Mouse (Mus musculus) heart, embryonic 12.5 days (tissue): Measurements from ENCODE around the gene Galnt10. TPM values are rescaled to one million over a fixed set of nuclear protein-coding genes. Genes with fewer than 3 reads are reported as not detected.
A peak's percentile ranks its signal among the peaks of the same experiment; 100 is the strongest.

ENCODE experiments used
- ATAC-seq: fragments of 200-750 bp; cut with Nextera tagmentation; 2 replicates; pipeline ENCODE4 v1.8.0; 2017; ENCODE audit warnings: moderate TSS enrichment, moderate library complexity; ENCODE audit not compliant: insufficient number of reproducible peaks, low FRiP score
- H3K27ac ChIP-seq: fragments of 300-500 bp; sonication (generic); 2 replicates; pipeline ENCODE4 v1.5.1; 2016; ENCODE audit warnings: mild to moderate bottlenecking, moderate library complexity; ENCODE audit not compliant: poor library complexity, severe bottlenecking
- H3K27me3 ChIP-seq: fragments of 300-500 bp; sonication (generic); replicated peaks from 2 replicates; pipeline ENCODE4 v1.6.1; 2016; ENCODE audit warnings: mild to moderate bottlenecking, moderate library complexity
- H3K36me3 ChIP-seq: fragments of 300-500 bp; sonication (generic); 2 replicates; pipeline ENCODE4 v1.6.1; 2016; ENCODE audit warnings: mild to moderate bottlenecking, moderate library complexity
- H3K4me1 ChIP-seq: fragments of 300-500 bp; sonication (generic); replicated peaks from 2 replicates; pipeline ENCODE4 v1.6.1; 2016; ENCODE audit warnings: mild to moderate bottlenecking
- H3K4me2 ChIP-seq: fragments of 300-500 bp; sonication (generic); 2 replicates; pipeline ENCODE4 v1.6.1; 2016; ENCODE audit warnings: mild to moderate bottlenecking, moderate library complexity
- H3K4me3 ChIP-seq: fragments of 300-500 bp; sonication (generic); 2 replicates; pipeline ENCODE4 v1.5.1; 2016; ENCODE audit warnings: mild to moderate bottlenecking
- H3K9ac ChIP-seq: fragments of 300-500 bp; sonication (generic); 2 replicates; pipeline ENCODE4 v1.6.1; 2016; ENCODE audit warnings: mild to moderate bottlenecking, moderate library complexity
- H3K9me3 ChIP-seq: fragments of 300-500 bp; sonication (generic); replicated peaks from 2 replicates; pipeline ENCODE4 v1.6.1; 2016; ENCODE audit warnings: mild to moderate bottlenecking, moderate library complexity
- WGBS: fragments of 180-500 bp; shearing (Covaris S2); methylation state at CpG from one replicate; pipeline ENCODE4 v1.1.7; 2016; 5-methylcytosine and 5-hydroxymethylcytosine counted together
- polyA plus RNA-seq: library from polyadenylated mRNA; unstranded; fragments of >200 nt; fragmentation: Nextera tagmentation; extraction: Ambion mirVana; gene quantifications from 2 replicates; pipeline ENCODE4 v1.2.1, GENCODE M21; 2016

Galnt10 gene
- polyA plus RNA-seq, 1 experiment from 2014 or later, result 15.9 TPM

DNA sequence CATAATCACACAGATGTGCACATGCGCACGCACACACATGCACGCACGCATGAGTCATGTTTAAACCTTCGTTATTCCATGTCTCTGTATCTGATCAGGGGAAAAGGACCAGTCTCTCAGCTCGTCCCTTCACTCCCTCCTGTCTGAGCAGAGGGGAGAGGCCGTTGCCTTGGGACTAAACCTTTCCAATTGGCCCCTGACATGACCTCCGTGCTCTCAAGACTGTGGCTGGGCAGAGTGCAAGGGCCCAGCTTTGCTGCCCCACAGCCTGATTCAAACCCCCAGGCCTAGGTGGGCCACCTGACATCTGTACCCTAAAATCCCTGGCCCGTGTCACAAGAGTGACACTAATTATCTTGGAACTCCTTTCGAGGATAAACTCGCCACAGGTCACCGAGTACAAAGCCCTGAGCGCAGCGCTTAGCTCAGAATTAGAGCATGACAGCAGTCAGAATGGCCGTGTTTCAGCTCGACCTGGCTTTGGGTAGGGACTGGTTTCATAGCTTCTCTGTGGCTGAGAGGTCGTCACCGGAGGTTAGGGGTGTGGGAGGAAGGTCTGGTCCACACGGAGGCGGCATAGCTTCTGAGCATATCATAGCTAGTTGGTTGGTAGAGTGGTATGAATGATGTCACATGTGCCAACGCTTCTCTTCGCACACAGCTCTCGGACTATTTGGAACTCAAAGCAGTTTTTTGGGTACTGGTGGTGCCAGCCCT, 7.1 kb downstream of the Galnt10 start:
- Histone ChIP-seq H3K4me3 (no peak overlapping the region), H3K27me3 (no peaks in the 10 kb centered on the region), H3K9me3 (no peaks in the 10 kb centered on the region), H3K27ac (peak overlapping the region; percentile 41; the same call in 1 of the 2 replicates), H3K36me3 (no peaks in the 10 kb centered on the region), H3K9ac (0 out of 2 replicates have a peak overlapping the region, but pooled peaks have one; percentile 28), H3K4me2 (peak overlapping the region; percentile 46), H3K4me1 (peaks cover 78% of the 10 kb centered on the region)
- 82% methylated on average over 23 of the region's 23 CpGs for WGBS
- ATAC-seq, result no peak

GRCm38 (mm10) chr11:57652923-57653660, 7.8 kb downstream of the Galnt10 start:
- no peaks in the 10 kb centered on the region for H3K27me3 ChIP-seq
- no peak overlapping the region for H3K4me2 ChIP-seq
- no peak overlapping the region for H3K9ac ChIP-seq
- no peaks in the 10 kb centered on the region for H3K36me3 ChIP-seq
- H3K4me3 ChIP-seq, result no peak overlapping the region
- no peak for ATAC-seq
- no peak overlapping the region for H3K27ac ChIP-seq
- H3K4me1 ChIP-seq, result peaks cover 79% of the 10 kb centered on the region
- no peaks in the 10 kb centered on the region for H3K9me3 ChIP-seq
- 78% methylated on average over 14 of the region's 14 CpGs for WGBS

DNA sequence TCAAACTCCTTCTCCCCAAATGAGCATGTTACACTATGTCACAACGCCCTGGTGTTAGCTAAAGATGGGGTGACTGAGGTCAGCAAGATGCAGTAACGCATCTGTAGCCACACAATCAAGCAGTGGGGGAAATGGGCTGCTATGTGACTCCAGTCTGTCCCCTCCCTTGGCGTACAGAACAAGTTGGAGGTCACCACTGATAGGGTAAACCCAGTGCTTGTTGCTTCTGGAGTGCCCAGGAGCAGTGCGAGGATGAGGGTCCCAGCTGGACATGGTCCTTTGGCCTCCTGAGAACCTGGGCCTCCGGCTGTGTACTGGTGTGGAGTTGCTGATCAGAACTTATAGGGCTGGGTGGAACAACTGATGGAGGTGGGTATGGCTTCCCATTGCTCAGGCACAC, 8.6 kb downstream of the Galnt10 start:
- Histone ChIP-seq H3K27me3 (no peaks in the 10 kb centered on the region), H3K4me2 (peak overlapping the region; percentile 9; the same call in 1 of the 2 replicates), H3K27ac (0 out of 2 replicates have a peak overlapping the region, but pooled peaks have one; percentile 11), H3K9me3 (no peaks in the 10 kb centered on the region), H3K9ac (no peak overlapping the region), H3K4me1 (peaks cover 86% of the 10 kb centered on the region), H3K4me3 (no peak overlapping the region), H3K36me3 (no peaks in the 10 kb centered on the region)
- WGBS, result 80% methylated on average over 5 of the region's 5 CpGs
- ATAC-seq, result no peak

DNA sequence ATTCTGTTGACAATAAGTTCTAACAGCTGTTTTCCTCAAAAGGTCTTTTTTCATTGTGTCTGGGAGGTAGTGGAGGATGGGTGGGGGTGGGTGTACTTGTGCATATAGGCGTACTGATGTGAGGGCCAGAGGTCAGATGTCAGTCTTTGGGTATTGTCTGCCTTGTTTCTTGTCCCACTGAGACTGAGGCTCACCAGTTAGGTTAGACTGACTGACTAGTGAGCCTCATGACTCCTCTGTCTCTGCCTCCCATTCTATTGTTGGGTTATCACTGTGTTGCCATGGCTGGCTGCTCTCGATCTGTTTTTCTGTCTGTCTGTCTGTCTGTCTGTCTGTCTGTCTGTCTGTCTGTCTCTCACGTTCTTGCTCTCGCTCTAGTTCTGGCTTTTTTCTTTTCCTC, 9.1 kb downstream of the Galnt10 start:
- no peak overlapping the region for H3K9ac ChIP-seq
- no peak for ATAC-seq
- peaks cover 86% of the 10 kb centered on the region for H3K4me1 ChIP-seq
- H3K27ac ChIP-seq, result peak overlapping the region; percentile 52; the same call in 1 of the 2 replicates
- no peaks in the 10 kb centered on the region for H3K9me3 ChIP-seq
- 29% methylated on average over 4 of the region's 4 CpGs for WGBS
- H3K4me3 ChIP-seq, result no peak overlapping the region
- H3K27me3 ChIP-seq, result no peaks in the 10 kb centered on the region
- H3K36me3 ChIP-seq, result no peaks in the 10 kb centered on the region
- peak overlapping the region; percentile 16; the same call in 1 of the 2 replicates for H3K4me2 ChIP-seq

- Histone ChIP-seq H3K36me3 (no peaks in the 10 kb centered on the region), H3K4me3 (no peak overlapping the region), H3K27me3 (no peaks in the 10 kb centered on the region), H3K9ac (no peak overlapping the region), H3K4me1 (peaks cover 87% of the 10 kb centered on the region), H3K27ac (peak overlapping the region; percentile 52; the same call in 1 of the 2 replicates), H3K9me3 (no peaks in the 10 kb centered on the region), H3K4me2 (0 out of 2 replicates have a peak overlapping the region, but pooled peaks have one; percentile 16)
- 40% methylated on average over 5 of the region's 5 CpGs for WGBS
- ATAC-seq, result peak; percentile 83
Observed at GRCm38 (mm10) chr11:57654977-57655397, 9.7 kb downstream of the Galnt10 start.

DNA sequence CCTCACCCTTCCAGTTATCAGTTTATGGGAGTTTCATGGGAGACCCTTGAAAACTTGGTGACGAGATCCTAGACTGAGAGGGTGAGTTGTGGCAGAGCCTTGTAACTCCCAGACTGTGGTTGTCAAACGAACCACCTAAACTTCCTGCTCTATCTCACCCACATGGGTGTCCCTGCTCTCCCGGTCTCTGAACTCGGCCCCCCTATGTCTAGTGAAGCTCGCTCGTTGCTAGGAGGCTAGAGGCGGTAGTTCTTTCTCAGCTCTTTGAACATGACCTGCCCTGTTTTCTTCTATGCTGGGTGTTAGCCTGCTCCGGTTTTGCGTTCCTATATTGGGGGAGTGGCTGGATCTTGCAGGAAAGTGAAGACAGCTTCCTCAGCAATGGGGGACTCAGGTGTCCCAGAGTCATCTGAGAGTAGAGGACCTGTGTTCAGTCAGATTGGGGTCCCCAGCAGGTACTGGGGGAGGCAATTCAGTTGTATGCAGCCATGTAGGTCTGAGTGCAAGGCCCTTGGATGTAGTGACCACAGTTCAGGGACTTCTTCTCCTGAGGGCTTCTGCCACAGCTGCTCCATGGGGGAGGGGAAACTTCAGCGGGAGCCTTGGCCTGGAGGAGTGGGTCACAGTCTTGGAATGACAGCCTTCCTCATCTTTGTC, 10.6 kb downstream of the Galnt10 start:
- peaks cover 88% of the 10 kb centered on the region for H3K4me1 ChIP-seq
- H3K4me3 ChIP-seq, result no peak overlapping the region
- ATAC-seq, result no peak
- 0 out of 2 replicates have a peak overlapping the region, but pooled peaks have one; percentile 42 for H3K9ac ChIP-seq
- H3K36me3 ChIP-seq, result no peaks in the 10 kb centered on the region
- H3K9me3 ChIP-seq, result no peaks in the 10 kb centered on the region
- WGBS, result 44% methylated on average over 10 of the region's 10 CpGs
- H3K27ac ChIP-seq, result no peak overlapping the region
- no peaks in the 10 kb centered on the region for H3K27me3 ChIP-seq
- H3K4me2 ChIP-seq, result peak overlapping the region; percentile 23; the same call in 1 of the 2 replicates

- Histone ChIP-seq H3K36me3 (no peaks in the 10 kb centered on the region), H3K27me3 (no peaks in the 10 kb centered on the region), H3K27ac (no peak overlapping the region), H3K4me1 (peaks cover 86% of the 10 kb centered on the region), H3K4me2 (peak overlapping the region; percentile 23; the same call in 1 of the 2 replicates), H3K4me3 (no peak overlapping the region), H3K9ac (0 out of 2 replicates have a peak overlapping the region, but pooled peaks have one; percentile 12), H3K9me3 (no peaks in the 10 kb centered on the region)
- no peak for ATAC-seq
- 46% methylated on average over 8 of the region's 8 CpGs for WGBS
Observed at GRCm38 (mm10) chr11:57656602-57657275, 11.5 kb downstream of the Galnt10 start.

DNA sequence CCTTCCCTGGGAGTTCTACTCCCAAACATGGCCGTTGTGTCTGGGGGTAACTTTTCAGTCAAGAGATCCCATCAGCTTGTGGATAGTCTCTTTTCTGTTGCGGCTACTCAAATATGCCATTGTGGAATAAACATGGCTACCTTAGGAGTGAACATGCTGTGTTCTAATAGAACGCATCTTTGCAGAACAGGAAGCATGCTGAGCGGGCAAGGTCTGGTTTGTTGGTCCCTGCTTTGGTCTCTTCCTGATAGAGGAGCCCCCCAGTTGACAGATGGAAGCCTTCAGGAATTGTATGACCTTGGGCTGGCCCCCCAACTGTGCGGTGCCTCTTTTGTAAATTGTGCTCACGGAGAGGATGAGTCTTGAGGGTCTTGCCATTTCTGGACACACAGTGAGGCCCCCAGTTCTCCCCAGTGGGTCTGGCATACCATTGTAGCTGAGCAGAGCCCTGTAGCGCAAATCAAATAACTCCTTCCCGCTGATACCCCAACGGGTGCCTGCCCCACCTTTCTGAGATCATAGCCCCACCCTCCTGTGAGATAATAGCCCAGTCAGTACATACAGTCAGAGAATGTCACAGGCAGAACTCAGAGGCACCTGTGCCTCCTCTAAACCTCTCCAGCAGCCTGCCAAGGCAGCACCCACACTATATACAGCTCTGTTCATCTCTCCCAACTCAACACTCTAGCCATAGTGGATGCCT, 12.3 kb downstream of the Galnt10 start:
- H3K27ac ChIP-seq, result no peak overlapping the region

DNA sequence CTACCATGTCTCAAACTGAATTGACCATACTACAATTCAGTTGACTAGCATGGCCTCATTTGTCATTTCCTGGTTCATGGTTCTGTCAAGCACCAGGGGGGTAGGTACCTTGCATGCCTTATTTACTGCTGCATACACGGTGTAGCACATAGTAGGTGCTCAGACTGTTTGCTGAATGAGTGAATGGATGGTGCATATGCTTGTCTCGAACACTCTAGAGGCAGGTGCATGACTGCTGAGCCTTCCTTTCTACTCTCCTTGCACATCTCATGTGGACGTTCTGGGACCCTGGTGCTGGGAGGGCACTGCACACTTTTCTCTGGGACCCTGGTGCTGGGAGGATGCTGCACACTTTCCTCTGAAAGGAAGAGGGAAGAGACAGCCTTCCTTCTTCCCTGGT, 13.0 kb downstream of the Galnt10 start:
- H3K4me1 ChIP-seq, result peaks cover 76% of the 10 kb centered on the region
- H3K27me3 ChIP-seq, result no peaks in the 10 kb centered on the region
- no peak for ATAC-seq
- no peak overlapping the region for H3K9ac ChIP-seq
- H3K4me2 ChIP-seq, result no peak overlapping the region
- no peak overlapping the region for H3K4me3 ChIP-seq
- no peak overlapping the region for H3K27ac ChIP-seq
- no peaks in the 10 kb centered on the region for H3K9me3 ChIP-seq
- WGBS, result 82% methylated on average over 3 of the region's 3 CpGs
- H3K36me3 ChIP-seq, result no peaks in the 10 kb centered on the region

More for the DNA sequence above, 12.3 kb downstream of the Galnt10 start:
- Histone ChIP-seq H3K4me3 (no peak overlapping the region), H3K4me1 (peaks cover 83% of the 10 kb centered on the region), H3K4me2 (no peak overlapping the region), H3K9ac (no peak overlapping the region), H3K9me3 (no peaks in the 10 kb centered on the region), H3K36me3 (no peaks in the 10 kb centered on the region), H3K27me3 (no peaks in the 10 kb centered on the region)
- no peak for ATAC-seq
- 78% methylated on average over 9 of the region's 9 CpGs for WGBS

- Histone ChIP-seq H3K4me1 (peaks cover 70% of the 10 kb centered on the region), H3K4me2 (no peak overlapping the region), H3K27me3 (no peaks in the 10 kb centered on the region), H3K9me3 (no peaks in the 10 kb centered on the region), H3K4me3 (no peak overlapping the region), H3K27ac (no peak overlapping the region), H3K36me3 (no peaks in the 10 kb centered on the region), H3K9ac (no peak overlapping the region)
- WGBS, result 88% methylated on average over 6 of the region's 6 CpGs
- no peak for ATAC-seq
Observed at GRCm38 (mm10) chr11:57658751-57659150, 13.5 kb downstream of the Galnt10 start.
